ENCODE assay signal across 16 mouse cellular contexts in the genomic region with DNA sequence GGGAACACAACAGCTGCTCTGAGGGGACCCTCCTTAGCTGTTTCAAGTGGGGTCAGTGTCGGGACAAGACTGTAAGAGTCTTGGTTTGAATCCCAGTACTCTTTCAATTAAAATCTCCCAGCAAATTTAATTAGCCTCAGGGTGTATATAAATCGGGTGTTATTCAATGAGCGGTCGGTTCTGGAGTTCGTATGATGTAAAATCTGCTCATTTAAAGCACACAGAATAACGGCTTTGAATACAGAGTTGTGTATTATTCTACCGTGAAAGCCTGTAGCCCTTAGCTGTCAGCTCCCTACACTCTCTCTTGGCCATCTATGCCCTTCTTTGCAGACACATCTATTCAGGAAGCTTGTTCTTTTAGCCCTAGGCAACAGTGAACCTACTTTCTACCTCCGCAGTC.
DNase-seq lines count a peak whose midpoint lies in the region; ATAC-seq and TF ChIP-seq lines count a peak whose summit lies in the region.
"Had no signal": no experiment of that assay in that cellular context is flagged by ENCODE, and none has a peak within 500 bp of the region (broad histone marks: within the 10 kb centered on the region; RNA-seq: fewer than 3 reads in every experiment).

No protein-coding gene starts in this region.

- DNase-seq in forebrain, embryonic 11.5 days (ENCODE audit: low spot score) = no peak
- no peak for DNase-seq in forebrain, embryonic 10.5 days (ENCODE audit: extremely low spot score, low spot score)
- no peak for DNase-seq in limb, embryonic 14.5 days (ENCODE audit: low spot score)
- no peak for DNase-seq in limb, embryonic 10.5 days (ENCODE audit: low spot score)
- DNase-seq in lung, postnatal 25 days (ENCODE audit: low spot score) = no peak
- DNase-seq: adrenal gland, postnatal 10 days; cerebellum, adult 11-12 months; cerebellum, postnatal 10 days; gastrocnemius, postnatal 14 days; heart, postnatal 14 days had no signal

- no peaks in the 10 kb centered on the region for H3K27me3 ChIP-seq in forebrain, embryonic 11.5 days (ENCODE audit: control insufficient read depth, insufficient read depth, low read length)
- H3K27me3 ChIP-seq in forebrain, embryonic 10.5 days (ENCODE audit: poor library complexity, severe bottlenecking) = no peaks in the 10 kb centered on the region
- H3K27me3 ChIP-seq in limb, embryonic 14.5 days (ENCODE audit: control insufficient read depth, insufficient read depth, low read length) = no peaks in the 10 kb centered on the region
- H3K27me3 ChIP-seq in limb, embryonic 10.5 days (ENCODE audit: low read depth, poor library complexity, severe bottlenecking) = no peaks in the 10 kb centered on the region
- H3K27me3 ChIP-seq in forebrain, embryonic 13.5 days = no peaks in the 10 kb centered on the region
- H3K27me3 ChIP-seq in neural tube, embryonic 15.5 days (replicated peaks) = no peaks in the 10 kb centered on the region
- H3K27me3 ChIP-seq: heart, embryonic 13.5 days; hindbrain, embryonic 13.5 days had no signal

- no peak for TF ChIP-seq POLR2A in limb, embryonic 14.5 days (IDR thresholded peaks at IDR 0.05; ENCODE audit: borderline replicate concordance, extremely low read depth, insufficient read depth, insufficient read length)

- ATAC-seq in forebrain, embryonic 11.5 days (replicated peaks; ENCODE audit: low FRiP score) = peak; percentile 51; the same call in 1 of the 2 replicates
- no peak for ATAC-seq in limb, embryonic 14.5 days (ENCODE audit: low FRiP score, low read depth)
- ATAC-seq in forebrain, embryonic 13.5 days = peak; percentile 89
- no peak for ATAC-seq in neural tube, embryonic 15.5 days (ENCODE audit: low FRiP score)
- ATAC-seq: hindbrain, postnatal 0 days had no signal

- H3K27ac ChIP-seq in forebrain, embryonic 11.5 days (ENCODE audit: low read depth, low read length) = no peak overlapping the region
- H3K27ac ChIP-seq in forebrain, embryonic 10.5 days = no peak overlapping the region
- 0 out of 2 replicates have a peak overlapping the region, but pooled peaks have one; percentile 19 for H3K27ac ChIP-seq in limb, embryonic 14.5 days (replicated peaks; ENCODE audit: low read depth, low read length)
- no peak overlapping the region for H3K27ac ChIP-seq in limb, embryonic 10.5 days
- 0 out of 2 replicates have a peak overlapping the region, but pooled peaks have one; percentile 51 for H3K27ac ChIP-seq in forebrain, embryonic 13.5 days
- no peak overlapping the region for H3K27ac ChIP-seq in neural tube, embryonic 15.5 days (replicated peaks)
- H3K27ac ChIP-seq: embryonic facial prominence, embryonic 10.5 days; heart, embryonic 13.5 days; hindbrain, embryonic 13.5 days; hindbrain, postnatal 0 days had no signal

- H3K9ac ChIP-seq in forebrain, embryonic 11.5 days (ENCODE audit: low read length) = no peak overlapping the region
- H3K9ac ChIP-seq in limb, embryonic 14.5 days (ENCODE audit: low read depth, low read length, severe bottlenecking) = no peak overlapping the region
- H3K9ac ChIP-seq in forebrain, embryonic 13.5 days = no peak overlapping the region
- no peak overlapping the region for H3K9ac ChIP-seq in neural tube, embryonic 15.5 days (replicated peaks)
- H3K9ac ChIP-seq: heart, embryonic 13.5 days; hindbrain, embryonic 13.5 days had no signal

- no peak overlapping the region for H3K4me2 ChIP-seq in forebrain, embryonic 11.5 days (ENCODE audit: low read depth, low read length, severe bottlenecking)
- H3K4me2 ChIP-seq in limb, embryonic 14.5 days (replicated peaks; ENCODE audit: low read depth, low read length, severe bottlenecking) = no peak overlapping the region
- H3K4me2 ChIP-seq in forebrain, embryonic 13.5 days = no peak overlapping the region
- no peak overlapping the region for H3K4me2 ChIP-seq in neural tube, embryonic 15.5 days
- H3K4me2 ChIP-seq: heart, embryonic 13.5 days; hindbrain, embryonic 13.5 days had no signal

- H3K9me3 ChIP-seq in forebrain, embryonic 11.5 days (ENCODE audit: control insufficient read depth, low read length) = no peaks in the 10 kb centered on the region
- no peaks in the 10 kb centered on the region for H3K9me3 ChIP-seq in forebrain, embryonic 10.5 days
- H3K9me3 ChIP-seq in limb, embryonic 14.5 days (ENCODE audit: control insufficient read depth, low read length) = no peaks in the 10 kb centered on the region
- no peaks in the 10 kb centered on the region for H3K9me3 ChIP-seq in limb, embryonic 10.5 days (replicated peaks)
- no peaks in the 10 kb centered on the region for H3K9me3 ChIP-seq in forebrain, embryonic 13.5 days (replicated peaks)
- no peaks in the 10 kb centered on the region for H3K9me3 ChIP-seq in neural tube, embryonic 15.5 days (replicated peaks)
- H3K9me3 ChIP-seq: embryonic facial prominence, embryonic 10.5 days; heart, embryonic 13.5 days; hindbrain, embryonic 13.5 days had no signal

- no peaks in the 10 kb centered on the region for H3K4me1 ChIP-seq in forebrain, embryonic 11.5 days (replicated peaks; ENCODE audit: control insufficient read depth, insufficient read depth, low read length)
- H3K4me1 ChIP-seq in forebrain, embryonic 10.5 days = peaks cover 8% of the 10 kb centered on the region
- H3K4me1 ChIP-seq in limb, embryonic 14.5 days (ENCODE audit: control insufficient read depth, insufficient read depth, low read length) = peaks cover 10% of the 10 kb centered on the region; the same call in 1 of the 2 replicates
- peaks cover 6% of the 10 kb centered on the region for H3K4me1 ChIP-seq in limb, embryonic 10.5 days
- peaks cover 13% of the 10 kb centered on the region; the same call in 1 of the 2 replicates for H3K4me1 ChIP-seq in forebrain, embryonic 13.5 days
- H3K4me1 ChIP-seq in neural tube, embryonic 15.5 days = no peaks in the 10 kb centered on the region
- H3K4me1 ChIP-seq: hindbrain, embryonic 13.5 days had no signal

- 58% methylated on average over 8 of the region's 8 CpGs for WGBS in forebrain, embryonic 11.5 days
- WGBS in forebrain, embryonic 10.5 days = 89% methylated on average over 8 of the region's 8 CpGs
- 50% methylated on average over 8 of the region's 8 CpGs for WGBS in limb, embryonic 14.5 days
- 90% methylated on average over 8 of the region's 8 CpGs for whole genome bisulfite sequencing in limb, embryonic 10.5 days
- 20% methylated on average over 8 of the region's 8 CpGs for WGBS in forebrain, embryonic 13.5 days
- 44% methylated on average over 8 of the region's 8 CpGs for WGBS in neural tube, embryonic 15.5 days

- H3K36me3 ChIP-seq in forebrain, embryonic 11.5 days (ENCODE audit: control insufficient read depth, insufficient read depth, low read length) = no peaks in the 10 kb centered on the region
- no peaks in the 10 kb centered on the region for H3K36me3 ChIP-seq in forebrain, embryonic 10.5 days (replicated peaks)
- no peaks in the 10 kb centered on the region for H3K36me3 ChIP-seq in limb, embryonic 14.5 days (ENCODE audit: control insufficient read depth, insufficient read depth, low read length)
- H3K36me3 ChIP-seq in limb, embryonic 10.5 days = no peaks in the 10 kb centered on the region
- no peaks in the 10 kb centered on the region for H3K36me3 ChIP-seq in forebrain, embryonic 13.5 days (ENCODE audit: poor library complexity, severe bottlenecking)
- no peaks in the 10 kb centered on the region for H3K36me3 ChIP-seq in neural tube, embryonic 15.5 days
- H3K36me3 ChIP-seq: embryonic facial prominence, embryonic 10.5 days; heart, embryonic 13.5 days; hindbrain, embryonic 13.5 days had no signal

- H3K4me3 ChIP-seq in forebrain, embryonic 11.5 days (ENCODE audit: low read depth, low read length) = no peak overlapping the region
- no peak overlapping the region for H3K4me3 ChIP-seq in forebrain, embryonic 10.5 days
- H3K4me3 ChIP-seq in limb, embryonic 14.5 days (replicated peaks; ENCODE audit: low read length) = no peak overlapping the region
- H3K4me3 ChIP-seq in limb, embryonic 10.5 days = no peak overlapping the region
- no peak overlapping the region for H3K4me3 ChIP-seq in forebrain, embryonic 13.5 days
- H3K4me3 ChIP-seq in neural tube, embryonic 15.5 days (replicated peaks) = no peak overlapping the region
- H3K4me3 ChIP-seq: embryonic facial prominence, embryonic 10.5 days; heart, embryonic 13.5 days; hindbrain, embryonic 13.5 days had no signal

Comparison
In these comparisons a context has a peak if more than half of its experiments do, and no peak if none do; other contexts are left out.
1. H3K27ac ChIP-seq: peak in limb, embryonic 14.5 days (single experiment) and forebrain, embryonic 13.5 days (single experiment); none in forebrain, embryonic 11.5 days (single experiment), forebrain, embryonic 10.5 days (single experiment), limb, embryonic 10.5 days (single experiment) and neural tube, embryonic 15.5 days (single experiment).
2. ATAC-seq: peak in forebrain, embryonic 11.5 days (single experiment) and forebrain, embryonic 13.5 days (single experiment); none in limb, embryonic 14.5 days (single experiment) and neural tube, embryonic 15.5 days (single experiment).